Mouse (Mus musculus): ENCODE results near the gene Mapk8ip3. TPM values are rescaled to one million over a fixed set of nuclear protein-coding genes. Genes with fewer than 3 reads are reported as not detected.

Gene Mapk8ip3
- polyA plus RNA-seq, 1 experiment from 2014 or later = 36.5 TPM

- H3K9ac ChIP-seq (ENCODE audit: low read length) = no peak overlapping the region
- DNase-seq (ENCODE audit: low spot score, missing footprints) (no peak), ATAC-seq (ENCODE audit: low FRiP score) (no peak)
- H3K4me1 ChIP-seq (ENCODE audit: control insufficient read depth, insufficient read depth, low read length) = no peaks in the 10 kb centered on the region
- WGBS = 98% methylated on average over 2 of the region's 2 CpGs
- H3K4me3 ChIP-seq (ENCODE audit: low read depth, low read length) = no peak overlapping the region
- H3K4me2 ChIP-seq = no peak overlapping the region
- no peak overlapping the region for H3K27ac ChIP-seq (ENCODE audit: low read depth, low read length)
- peaks cover 40% of the 10 kb centered on the region for H3K36me3 ChIP-seq (ENCODE audit: control insufficient read depth, insufficient read depth, low read length)
- H3K27me3 ChIP-seq (ENCODE audit: control insufficient read depth, insufficient read depth, low read length) = no peaks in the 10 kb centered on the region
- H3K9me3 ChIP-seq (ENCODE audit: control insufficient read depth, low read length) = no peaks in the 10 kb centered on the region
These were observed 29.2 kb downstream of the Mapk8ip3 start for GRCm38 (mm10) chr17:24907591-24907990.

DNA sequence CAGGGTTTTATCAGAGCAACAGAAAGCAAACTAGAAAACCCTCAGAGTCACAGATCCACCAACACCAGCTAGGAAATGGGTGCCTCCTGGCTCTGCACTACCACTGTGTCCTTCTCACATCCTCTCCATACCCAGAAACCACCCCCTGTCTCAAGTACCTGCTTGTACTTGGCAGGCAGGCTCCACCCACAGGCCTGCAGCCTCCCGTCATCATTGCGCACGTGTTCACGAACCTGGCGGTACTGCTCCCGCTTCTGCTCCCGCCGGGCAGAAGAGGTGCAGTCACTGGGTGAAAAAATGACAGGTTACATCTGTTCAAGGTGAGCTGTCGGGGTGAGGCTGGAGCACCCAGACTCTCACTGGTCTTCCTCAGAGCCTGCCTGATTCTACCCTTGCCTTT lies 33.0 kb downstream of the Mapk8ip3 start:
- H3K27ac ChIP-seq (ENCODE audit: low read depth, low read length) = no peak overlapping the region
- ATAC-seq (ENCODE audit: low FRiP score) (no peak), DNase-seq (ENCODE audit: low spot score, missing footprints) (no peak)
- no peak overlapping the region for H3K9ac ChIP-seq (ENCODE audit: low read length)
- no peaks in the 10 kb centered on the region for H3K27me3 ChIP-seq (ENCODE audit: control insufficient read depth, insufficient read depth, low read length)
- peaks cover 45% of the 10 kb centered on the region for H3K36me3 ChIP-seq (ENCODE audit: control insufficient read depth, insufficient read depth, low read length)
- H3K9me3 ChIP-seq (ENCODE audit: control insufficient read depth, low read length) = no peaks in the 10 kb centered on the region
- H3K4me2 ChIP-seq = no peak overlapping the region
- H3K4me3 ChIP-seq (ENCODE audit: low read depth, low read length) = no peak overlapping the region
- no peaks in the 10 kb centered on the region for H3K4me1 ChIP-seq (ENCODE audit: control insufficient read depth, insufficient read depth, low read length)
- 95% methylated on average over 9 of the region's 9 CpGs for whole genome bisulfite sequencing

DNA sequence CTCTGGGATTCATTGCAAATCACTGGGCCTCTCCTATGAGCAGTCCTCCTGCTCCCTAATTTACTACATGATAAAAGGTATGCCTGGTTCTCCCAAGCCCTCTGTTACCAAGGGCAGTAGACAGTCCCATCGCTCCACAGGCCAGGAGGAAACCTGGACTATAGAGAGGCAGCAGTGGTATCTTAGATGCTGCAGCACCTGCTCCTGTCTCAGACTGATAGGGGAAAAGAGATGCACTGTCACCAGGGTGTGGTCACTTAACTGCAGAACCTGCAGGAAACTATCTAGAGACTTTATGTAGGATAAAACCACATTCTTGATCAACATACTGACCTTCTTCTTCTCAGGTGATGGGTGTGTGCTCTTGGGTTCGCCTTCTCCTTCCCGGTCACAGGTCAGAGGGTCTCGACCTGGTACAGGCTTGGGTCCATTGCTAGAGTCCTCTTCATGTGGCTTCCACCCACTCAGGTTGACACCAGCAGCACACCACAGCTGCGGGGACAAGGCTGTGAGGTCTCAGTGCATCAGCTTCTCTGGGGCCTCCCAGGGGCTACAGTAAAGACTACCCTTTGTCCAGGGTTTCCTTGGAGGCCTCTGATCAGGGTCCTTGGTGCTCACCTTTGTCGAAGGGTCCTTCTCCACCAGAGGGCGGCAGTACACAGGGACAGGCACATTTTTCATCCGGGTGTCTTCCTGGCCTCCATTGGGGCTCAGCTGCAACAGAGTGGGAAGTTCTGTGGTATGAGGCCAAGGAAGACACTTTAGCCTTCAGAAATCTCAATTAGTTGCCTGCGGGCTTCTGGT lies 33.9 kb downstream of the Mapk8ip3 start:
- no peaks in the 10 kb centered on the region for H3K9me3 ChIP-seq (ENCODE audit: control insufficient read depth, low read length)
- H3K4me3 ChIP-seq (ENCODE audit: low read depth, low read length) = no peak overlapping the region
- H3K36me3 ChIP-seq (ENCODE audit: control insufficient read depth, insufficient read depth, low read length) = peaks cover 50% of the 10 kb centered on the region
- H3K9ac ChIP-seq (ENCODE audit: low read length) = no peak overlapping the region
- H3K4me2 ChIP-seq = no peak overlapping the region
- no peak overlapping the region for H3K27ac ChIP-seq (ENCODE audit: low read depth, low read length)
- ATAC-seq (ENCODE audit: low FRiP score) (no peak), DNase-seq (ENCODE audit: low spot score, missing footprints) (no peak)
- H3K27me3 ChIP-seq (ENCODE audit: control insufficient read depth, insufficient read depth, low read length) = no peaks in the 10 kb centered on the region
- 72% methylated on average over 9 of the region's 9 CpGs for WGBS
- peaks cover under 1% of the 10 kb centered on the region; the same call in 1 of the 2 replicates for H3K4me1 ChIP-seq (ENCODE audit: control insufficient read depth, insufficient read depth, low read length)

GRCm38 (mm10) chr17:24902124-24902523 lies 34.7 kb downstream of the Mapk8ip3 start:
- H3K36me3 ChIP-seq (ENCODE audit: control insufficient read depth, insufficient read depth, low read length) = peaks cover 46% of the 10 kb centered on the region
- H3K4me2 ChIP-seq = no peak overlapping the region
- DNase-seq (ENCODE audit: low spot score, missing footprints) (no peak), ATAC-seq (ENCODE audit: low FRiP score) (no peak)
- H3K9ac ChIP-seq (ENCODE audit: low read length) = no peak overlapping the region
- WGBS = 89% methylated on average over 5 of the region's 5 CpGs
- no peaks in the 10 kb centered on the region for H3K27me3 ChIP-seq (ENCODE audit: control insufficient read depth, insufficient read depth, low read length)
- H3K9me3 ChIP-seq (ENCODE audit: control insufficient read depth, low read length) = no peaks in the 10 kb centered on the region
- peaks cover 4% of the 10 kb centered on the region for H3K4me1 ChIP-seq (ENCODE audit: control insufficient read depth, insufficient read depth, low read length)
- H3K4me3 ChIP-seq (ENCODE audit: low read depth, low read length) = no peak overlapping the region
- no peak overlapping the region for H3K27ac ChIP-seq (ENCODE audit: low read depth, low read length)

GRCm38 (mm10) chr17:24900014-24900413 lies 36.8 kb downstream of the Mapk8ip3 start:
- DNase-seq (ENCODE audit: low spot score, missing footprints) (no peak), ATAC-seq (ENCODE audit: low FRiP score) (no peak)
- WGBS = 94% methylated on average over 6 of the region's 6 CpGs
- peaks cover 17% of the 10 kb centered on the region for H3K4me1 ChIP-seq (ENCODE audit: control insufficient read depth, insufficient read depth, low read length)
- no peaks in the 10 kb centered on the region for H3K27me3 ChIP-seq (ENCODE audit: control insufficient read depth, insufficient read depth, low read length)
- H3K4me3 ChIP-seq (ENCODE audit: low read depth, low read length) = no peak overlapping the region
- H3K27ac ChIP-seq (ENCODE audit: low read depth, low read length) = no peak overlapping the region
- no peaks in the 10 kb centered on the region for H3K9me3 ChIP-seq (ENCODE audit: control insufficient read depth, low read length)
- H3K9ac ChIP-seq (ENCODE audit: low read length) = no peak overlapping the region
- no peak overlapping the region for H3K4me2 ChIP-seq
- peaks cover 40% of the 10 kb centered on the region for H3K36me3 ChIP-seq (ENCODE audit: control insufficient read depth, insufficient read depth, low read length)

DNA sequence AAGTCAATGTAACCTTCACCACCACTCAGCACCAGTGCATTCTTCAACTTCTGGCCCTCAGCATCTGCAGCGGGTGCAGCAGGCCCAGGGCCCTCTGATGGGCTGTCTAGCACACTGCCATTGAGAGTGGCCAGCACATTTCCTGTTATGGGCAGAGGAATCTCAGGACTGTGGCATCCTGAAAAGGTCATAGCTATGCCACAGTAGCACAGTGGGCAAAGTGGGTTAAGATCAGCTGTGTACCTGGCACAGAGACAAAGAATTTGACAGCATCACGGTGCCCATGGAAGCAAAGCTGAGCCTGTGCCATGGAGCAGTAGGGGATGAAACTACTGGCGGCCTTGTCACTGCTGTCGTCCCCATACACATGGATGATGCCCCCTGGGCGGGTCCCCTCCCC lies 37.6 kb downstream of the Mapk8ip3 start:
- Histone ChIP-seq H3K9ac (ENCODE audit: low read length) (no peak overlapping the region), H3K27me3 (ENCODE audit: control insufficient read depth, insufficient read depth, low read length) (no peaks in the 10 kb centered on the region), H3K4me1 (ENCODE audit: control insufficient read depth, insufficient read depth, low read length) (peaks cover 20% of the 10 kb centered on the region), H3K9me3 (ENCODE audit: control insufficient read depth, low read length) (no peaks in the 10 kb centered on the region), H3K4me2 (no peak overlapping the region), H3K4me3 (ENCODE audit: low read depth, low read length) (no peak overlapping the region), H3K27ac (ENCODE audit: low read depth, low read length) (no peak overlapping the region), H3K36me3 (ENCODE audit: control insufficient read depth, insufficient read depth, low read length) (peaks cover 38% of the 10 kb centered on the region)
- ATAC-seq (ENCODE audit: low FRiP score) = no peak
- no peak for DNase-seq (ENCODE audit: low spot score, missing footprints)
- 90% methylated on average over 5 of the region's 5 CpGs for WGBS

DNA sequence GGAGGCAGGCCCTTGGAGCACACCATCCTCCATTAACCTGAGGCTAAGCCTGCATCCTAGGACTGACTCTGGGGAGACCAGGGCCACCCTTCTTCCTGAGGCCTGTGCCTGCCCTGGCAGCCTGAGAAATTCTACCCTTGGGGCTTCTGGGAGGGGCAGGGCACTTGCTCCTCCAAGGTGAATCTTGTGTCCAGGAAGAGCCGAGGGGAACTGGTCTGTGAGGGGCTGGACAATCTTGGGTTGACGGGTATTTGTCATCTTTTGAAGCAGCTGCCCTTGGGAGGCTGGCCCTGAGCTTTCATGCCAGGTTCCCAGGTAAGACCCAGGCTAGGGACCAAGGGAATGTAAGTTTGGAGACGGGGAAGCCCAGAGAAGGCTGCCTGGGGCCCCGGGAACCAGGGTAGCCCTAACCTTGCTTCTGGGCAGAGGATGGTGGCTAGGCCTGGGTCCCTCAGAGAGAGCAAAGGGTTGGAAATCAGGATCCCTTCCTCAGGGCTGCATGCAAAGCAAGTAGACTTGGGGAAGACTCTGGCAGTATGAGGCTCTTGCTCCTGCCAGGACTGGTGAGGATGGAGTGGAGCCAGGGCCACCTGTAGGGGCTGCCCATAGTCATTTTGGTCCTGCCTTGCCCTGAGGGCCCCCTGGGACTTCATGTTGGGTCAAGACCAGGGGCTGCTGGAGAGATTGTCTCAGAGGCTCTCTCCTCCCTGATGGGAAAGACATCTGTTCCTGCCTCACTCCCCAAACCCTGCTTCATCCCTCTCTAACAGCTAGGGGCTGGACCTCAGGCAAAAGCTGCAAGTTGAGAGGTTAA lies 38.5 kb downstream of the Mapk8ip3 start:
- no peak for DNase-seq (ENCODE audit: low spot score, missing footprints)
- Histone ChIP-seq H3K36me3 (ENCODE audit: control insufficient read depth, insufficient read depth, low read length) (peaks cover 35% of the 10 kb centered on the region), H3K4me3 (ENCODE audit: low read depth, low read length) (no peak overlapping the region), H3K9ac (ENCODE audit: low read length) (no peak overlapping the region), H3K4me2 (no peak overlapping the region), H3K27me3 (ENCODE audit: control insufficient read depth, insufficient read depth, low read length) (no peaks in the 10 kb centered on the region), H3K4me1 (ENCODE audit: control insufficient read depth, insufficient read depth, low read length) (peaks cover 25% of the 10 kb centered on the region), H3K9me3 (ENCODE audit: control insufficient read depth, low read length) (no peaks in the 10 kb centered on the region), H3K27ac (ENCODE audit: low read depth, low read length) (no peak overlapping the region)
- no peak for ATAC-seq (ENCODE audit: low FRiP score)
- 78% methylated on average over 4 of the region's 4 CpGs for WGBS

- Histone ChIP-seq H3K4me1 (ENCODE audit: control insufficient read depth, insufficient read depth, low read length) (peaks cover 25% of the 10 kb centered on the region), H3K36me3 (ENCODE audit: control insufficient read depth, insufficient read depth, low read length) (peaks cover 33% of the 10 kb centered on the region), H3K4me3 (ENCODE audit: low read depth, low read length) (peak overlapping the region; percentile 90; the same call in 1 of the 2 replicates), H3K4me2 (peak overlapping the region; percentile 70; the same call in 1 of the 2 replicates), H3K9me3 (ENCODE audit: control insufficient read depth, low read length) (no peaks in the 10 kb centered on the region), H3K27ac (ENCODE audit: low read depth, low read length) (no peak overlapping the region), H3K9ac (ENCODE audit: low read length) (0 out of 2 replicates have a peak overlapping the region, but pooled peaks have one; percentile 90), H3K27me3 (ENCODE audit: control insufficient read depth, insufficient read depth, low read length) (no peaks in the 10 kb centered on the region)
- DNase-seq (ENCODE audit: low spot score, missing footprints) (peak; percentile 83), ATAC-seq (ENCODE audit: low FRiP score) (no peak)
- 85% methylated on average over 4 of the region's 4 CpGs for WGBS
These were observed 39.2 kb downstream of the Mapk8ip3 start for GRCm38 (mm10) chr17:24897600-24897999.

- DNase-seq (ENCODE audit: low spot score, missing footprints) = peak; percentile 87
These were observed 39.8 kb downstream of the Mapk8ip3 start for GRCm38 (mm10) chr17:24896993-24897269.

More at GRCm38 (mm10) chr17:24896993-24897269, 39.8 kb downstream of the Mapk8ip3 start:
- WGBS = 50% methylated on average over 11 of the region's 11 CpGs
- ATAC-seq (ENCODE audit: low FRiP score) = no peak
- Histone ChIP-seq H3K9me3 (ENCODE audit: control insufficient read depth, low read length) (no peaks in the 10 kb centered on the region), H3K27ac (ENCODE audit: low read depth, low read length) (no peak overlapping the region), H3K36me3 (ENCODE audit: control insufficient read depth, insufficient read depth, low read length) (peaks cover 34% of the 10 kb centered on the region), H3K4me1 (ENCODE audit: control insufficient read depth, insufficient read depth, low read length) (peaks cover 25% of the 10 kb centered on the region), H3K27me3 (ENCODE audit: control insufficient read depth, insufficient read depth, low read length) (no peaks in the 10 kb centered on the region), H3K4me3 (ENCODE audit: low read depth, low read length) (peak overlapping the region; percentile 90), H3K9ac (ENCODE audit: low read length) (peak overlapping the region; percentile 90), H3K4me2 (peak overlapping the region; percentile 70)

Data from midbrain, embryonic 11.5 days (tissue).